Mouse (Mus musculus): Measurements from ENCODE around the gene Amigo2. TPM values are rescaled to one million over a fixed set of nuclear protein-coding genes. Genes with fewer than 3 reads are reported as not detected.

The Amigo2 gene
- polyA plus RNA-seq (2016; fragmentation: Nextera tagmentation; extraction: Ambion mirVana), result 3.3 and 3.9 TPM in 2 replicates

GRCm38 (mm10) chr15:97246911-97247790, at the start of gene Amigo2, which contains the start of gene Pced1b:
Gene Amigo2 (minus strand): TSS chr15:97247287.
Gene Pced1b (plus strand): TSS chr15:97247107.
- no peaks in the 10 kb centered on the region for H3K9me3 ChIP-seq
- peaks cover 25% of the 10 kb centered on the region for H3K27me3 ChIP-seq (replicated peaks; ENCODE audit: low read depth, poor library complexity, severe bottlenecking)
- H3K36me3 ChIP-seq (replicated peaks), result no peaks in the 10 kb centered on the region
- peak within 1 kb of the TSS; percentile 90 for H3K27ac ChIP-seq (replicated peaks)
- H3K4me1 ChIP-seq, result peaks cover 20% of the 10 kb centered on the region
- under 1% methylated on average over 125 of the region's 125 CpGs for WGBS
- DNase-seq (ENCODE audit: low spot score), result peak; percentile 77
- peak within 1 kb of the TSS; percentile 82 for H3K4me3 ChIP-seq

DNA sequence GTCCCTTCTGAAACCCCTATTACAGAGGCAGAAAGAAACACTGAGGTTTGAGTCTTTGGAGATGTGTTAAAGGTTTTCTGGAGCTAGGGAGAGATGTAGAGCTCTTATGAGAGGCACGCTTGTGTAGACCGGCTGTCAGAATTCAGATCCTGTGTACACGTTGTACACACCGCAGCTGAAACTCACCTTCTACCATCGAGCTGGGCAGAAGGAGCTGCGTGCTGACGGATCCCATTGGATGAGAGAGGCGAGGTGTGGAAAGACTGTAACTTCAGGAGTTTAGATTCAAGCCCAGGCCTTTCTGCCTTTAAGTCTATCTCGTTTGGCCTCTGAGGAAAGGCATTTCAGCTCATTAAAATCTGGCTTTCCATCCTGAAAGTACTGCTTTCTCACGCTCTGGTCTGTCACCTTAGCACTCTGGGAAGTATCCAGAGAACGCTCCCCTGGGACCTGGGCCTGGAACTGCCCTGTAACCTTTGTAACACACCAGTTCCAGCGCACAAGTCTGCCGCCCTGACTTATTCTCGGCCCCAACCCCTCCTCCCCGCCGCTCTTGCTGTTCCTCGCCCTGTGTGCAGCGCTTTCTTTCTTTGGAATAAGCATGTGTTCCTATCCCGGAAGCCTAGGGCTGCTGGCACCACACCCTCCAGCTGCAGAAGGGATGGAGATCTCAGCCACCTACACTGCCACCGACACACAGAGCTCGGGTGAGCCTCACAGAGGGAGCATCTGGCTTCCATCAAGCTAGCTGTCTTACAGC, 44.4 kb upstream of the Amigo2 start:
- 81% methylated on average over 21 of the region's 21 CpGs for WGBS
- no peaks in the 10 kb centered on the region for H3K9me3 ChIP-seq
- DNase-seq (ENCODE audit: low spot score), result peak; percentile 40
- H3K36me3 ChIP-seq (replicated peaks), result no peaks in the 10 kb centered on the region
- H3K4me1 ChIP-seq, result peaks cover 7% of the 10 kb centered on the region; the same call in 1 of the 2 replicates
- no peaks in the 10 kb centered on the region for H3K27me3 ChIP-seq (replicated peaks; ENCODE audit: low read depth, poor library complexity, severe bottlenecking)
- no peak overlapping the region for H3K4me3 ChIP-seq
- H3K27ac ChIP-seq (replicated peaks), result peak overlapping the region; percentile 11; the same call in 1 of the 2 replicates

- H3K27me3 ChIP-seq (replicated peaks; ENCODE audit: low read depth, poor library complexity, severe bottlenecking), result no peaks in the 10 kb centered on the region
- H3K4me1 ChIP-seq, result peaks cover 11% of the 10 kb centered on the region; the same call in 1 of the 2 replicates
- no peak overlapping the region for H3K4me3 ChIP-seq
- no peaks in the 10 kb centered on the region for H3K9me3 ChIP-seq
- H3K27ac ChIP-seq (replicated peaks), result no peak overlapping the region
- WGBS, result 94% methylated on average over 6 of the region's 6 CpGs
- H3K36me3 ChIP-seq (replicated peaks), result no peaks in the 10 kb centered on the region
- no peak for DNase-seq (ENCODE audit: low spot score)
Measured at GRCm38 (mm10) chr15:97290351-97290750, 43.3 kb upstream of the Amigo2 start.

- H3K4me1 ChIP-seq, result peaks cover 11% of the 10 kb centered on the region; the same call in 1 of the 2 replicates
- no peak for DNase-seq (ENCODE audit: low spot score)
- H3K9me3 ChIP-seq, result no peaks in the 10 kb centered on the region
- no peak overlapping the region for H3K27ac ChIP-seq (replicated peaks)
- 84% methylated on average over 4 of the region's 4 CpGs for WGBS
- no peaks in the 10 kb centered on the region for H3K36me3 ChIP-seq (replicated peaks)
- H3K4me3 ChIP-seq, result no peak overlapping the region
- no peaks in the 10 kb centered on the region for H3K27me3 ChIP-seq (replicated peaks; ENCODE audit: low read depth, poor library complexity, severe bottlenecking)
Measured at GRCm38 (mm10) chr15:97289176-97289575, 42.1 kb upstream of the Amigo2 start.

DNA sequence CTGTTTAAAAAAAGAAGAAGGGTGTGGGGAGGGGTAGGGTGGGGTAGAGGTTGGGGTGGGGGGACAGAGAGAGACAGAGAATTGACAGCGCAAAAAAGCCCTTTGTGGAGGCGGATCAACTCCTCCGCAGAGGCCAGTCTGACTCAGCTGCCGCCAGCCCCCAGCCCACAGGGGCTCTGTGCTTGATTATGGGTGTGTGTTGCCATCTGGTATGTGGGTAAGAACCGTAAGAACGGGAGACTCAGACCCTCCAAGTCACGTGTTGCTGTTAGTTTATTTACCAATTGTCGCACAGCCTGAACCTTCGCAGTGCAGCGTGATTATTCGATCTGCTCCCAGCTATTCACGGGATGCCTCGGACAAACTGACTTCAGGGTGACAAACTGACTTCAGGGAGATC, 41.6 kb upstream of the Amigo2 start:
- no peak for DNase-seq (ENCODE audit: low spot score)

GRCm38 (mm10) chr15:97287436-97288143, 40.5 kb upstream of the Amigo2 start:
- Histone ChIP-seq H3K36me3 (replicated peaks) (no peaks in the 10 kb centered on the region), H3K9me3 (no peaks in the 10 kb centered on the region), H3K27ac (replicated peaks) (no peak overlapping the region), H3K27me3 (replicated peaks; ENCODE audit: low read depth, poor library complexity, severe bottlenecking) (no peaks in the 10 kb centered on the region), H3K4me3 (no peak overlapping the region), H3K4me1 (peaks cover 11% of the 10 kb centered on the region; the same call in 1 of the 2 replicates)
- WGBS, result 89% methylated on average over 5 of the region's 5 CpGs
- DNase-seq (ENCODE audit: low spot score), result no peak

More for the DNA sequence above, 41.6 kb upstream of the Amigo2 start:
- no peaks in the 10 kb centered on the region for H3K27me3 ChIP-seq (replicated peaks; ENCODE audit: low read depth, poor library complexity, severe bottlenecking)
- no peaks in the 10 kb centered on the region for H3K36me3 ChIP-seq (replicated peaks)
- H3K4me1 ChIP-seq, result peaks cover 11% of the 10 kb centered on the region; the same call in 1 of the 2 replicates
- WGBS, result 82% methylated on average over 13 of the region's 13 CpGs
- no peak overlapping the region; the same call in 1 of the 2 replicates for H3K27ac ChIP-seq (replicated peaks)
- H3K4me3 ChIP-seq, result no peak overlapping the region
- no peaks in the 10 kb centered on the region for H3K9me3 ChIP-seq

- Histone ChIP-seq H3K9me3 (no peaks in the 10 kb centered on the region), H3K27me3 (replicated peaks; ENCODE audit: low read depth, poor library complexity, severe bottlenecking) (no peaks in the 10 kb centered on the region), H3K27ac (replicated peaks) (no peak overlapping the region), H3K4me3 (no peak overlapping the region), H3K4me1 (peaks cover 15% of the 10 kb centered on the region; the same call in 1 of the 2 replicates), H3K36me3 (replicated peaks) (no peaks in the 10 kb centered on the region)
- no peak for DNase-seq (ENCODE audit: low spot score)
- 77% methylated on average over 10 of the region's 10 CpGs for WGBS
Measured at GRCm38 (mm10) chr15:97286731-97287130, 39.6 kb upstream of the Amigo2 start.

DNA sequence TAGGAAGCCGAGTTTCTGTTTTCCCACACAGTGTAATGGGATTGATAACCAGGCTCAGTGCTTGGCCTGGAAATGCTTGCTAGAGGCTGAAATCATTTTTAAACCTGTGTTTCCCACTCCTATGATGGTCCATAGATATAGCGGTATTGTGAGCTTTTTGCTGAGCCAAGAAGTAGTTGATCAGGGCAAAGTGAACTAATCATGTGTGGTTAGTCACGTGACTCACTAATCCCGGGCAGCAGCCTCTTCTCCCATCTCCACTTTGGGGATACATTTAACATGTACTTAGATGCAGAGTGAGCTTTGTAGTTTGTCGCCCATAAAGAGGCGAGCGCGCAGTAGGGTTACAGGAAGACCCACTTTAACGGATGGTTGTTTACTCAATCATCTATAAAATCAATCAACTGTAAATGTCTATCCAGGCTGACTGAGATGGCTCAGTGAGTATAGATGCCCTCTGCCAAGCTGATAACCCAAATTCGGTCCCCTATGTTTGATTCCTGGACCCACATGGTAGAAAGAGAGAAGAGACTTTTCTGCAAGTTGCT, 38.7 kb upstream of the Amigo2 start:
- DNase-seq (ENCODE audit: low spot score), result no peak
- H3K4me1 ChIP-seq, result peaks cover 12% of the 10 kb centered on the region
- H3K36me3 ChIP-seq (replicated peaks), result no peaks in the 10 kb centered on the region
- H3K4me3 ChIP-seq, result no peak overlapping the region
- H3K27me3 ChIP-seq (replicated peaks; ENCODE audit: low read depth, poor library complexity, severe bottlenecking), result no peaks in the 10 kb centered on the region
- no peak overlapping the region for H3K27ac ChIP-seq (replicated peaks)
- no peaks in the 10 kb centered on the region for H3K9me3 ChIP-seq
- 88% methylated on average over 10 of the region's 10 CpGs for WGBS

GRCm38 (mm10) chr15:97284201-97284600, 37.1 kb upstream of the Amigo2 start:
- H3K36me3 ChIP-seq (replicated peaks), result no peaks in the 10 kb centered on the region
- no peak overlapping the region for H3K4me3 ChIP-seq
- no peaks in the 10 kb centered on the region for H3K27me3 ChIP-seq (replicated peaks; ENCODE audit: low read depth, poor library complexity, severe bottlenecking)
- peaks cover 20% of the 10 kb centered on the region for H3K4me1 ChIP-seq
- H3K9me3 ChIP-seq, result no peaks in the 10 kb centered on the region
- no peak for DNase-seq (ENCODE audit: low spot score)
- H3K27ac ChIP-seq (replicated peaks), result no peak overlapping the region
- 81% methylated on average over 5 of the region's 5 CpGs for WGBS

DNA sequence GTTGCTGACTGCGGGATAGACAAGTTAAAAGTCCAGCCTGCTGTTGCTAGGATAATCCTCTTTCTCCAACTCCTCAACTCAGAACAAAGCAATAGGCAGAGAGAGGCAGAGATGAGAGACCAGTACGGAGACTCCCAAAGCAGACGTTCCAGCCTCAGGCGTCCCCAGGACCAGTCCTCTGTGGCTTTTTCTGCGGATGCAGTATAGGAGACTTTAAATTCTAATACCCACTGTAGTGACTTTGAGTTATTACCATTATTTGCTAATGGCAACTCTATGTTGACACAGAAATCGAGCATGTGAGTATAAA, 35.4 kb upstream of the Amigo2 start:
- H3K4me3 ChIP-seq, result no peak overlapping the region
- H3K27me3 ChIP-seq (replicated peaks; ENCODE audit: low read depth, poor library complexity, severe bottlenecking), result no peaks in the 10 kb centered on the region
- no peaks in the 10 kb centered on the region for H3K9me3 ChIP-seq
- H3K27ac ChIP-seq (replicated peaks), result no peak overlapping the region
- no peaks in the 10 kb centered on the region for H3K36me3 ChIP-seq (replicated peaks)
- WGBS, result 84% methylated on average over 6 of the region's 6 CpGs
- peaks cover 20% of the 10 kb centered on the region for H3K4me1 ChIP-seq
- DNase-seq (ENCODE audit: low spot score), result no peak

- WGBS, result 80% methylated on average over 10 of the region's 10 CpGs
- H3K9me3 ChIP-seq, result no peaks in the 10 kb centered on the region
- no peak overlapping the region for H3K4me3 ChIP-seq
- no peak for DNase-seq (ENCODE audit: low spot score)
- H3K4me1 ChIP-seq, result peaks cover 24% of the 10 kb centered on the region
- H3K36me3 ChIP-seq (replicated peaks), result no peaks in the 10 kb centered on the region
- H3K27me3 ChIP-seq (replicated peaks; ENCODE audit: low read depth, poor library complexity, severe bottlenecking), result no peaks in the 10 kb centered on the region
- H3K27ac ChIP-seq (replicated peaks), result no peak overlapping the region
Measured at GRCm38 (mm10) chr15:97281712-97282571, 34.9 kb upstream of the Amigo2 start.
